Mouse (Mus musculus) kidney, embryonic 16.5 days (tissue): ENCODE measurements around the gene Nuak2. TPM values are rescaled to one million over a fixed set of nuclear protein-coding genes. Genes with fewer than 3 reads are reported as not detected.
A peak's percentile ranks its signal among the peaks of the same experiment; 100 is the strongest.

Experiments used
- ATAC-seq: fragments of 200-750 bp; cut with Nextera tagmentation; 2 replicates; pipeline ENCODE4 v1.8.0; 2017; ENCODE audit warnings: moderate TSS enrichment; ENCODE audit not compliant: low FRiP score, low TSS enrichment
- H3K27ac ChIP-seq: fragments of 300-500 bp; sonication (generic); 2 replicates; pipeline ENCODE4 v1.5.1; 2014; ENCODE audit warnings: low read length
- H3K27me3 ChIP-seq: fragments of 300-500 bp; sonication (generic); 2 replicates; pipeline ENCODE4 v1.6.1; 2014; ENCODE audit warnings: low read length, control low read depth, mixed read lengths; ENCODE audit not compliant: insufficient read depth
- H3K36me3 ChIP-seq: fragments of 300-500 bp; sonication (generic); 2 replicates; pipeline ENCODE4 v1.6.1; 2014; ENCODE audit warnings: low read length, control low read depth, mixed read lengths; ENCODE audit not compliant: insufficient read depth
- H3K4me1 ChIP-seq: fragments of 300-500 bp; sonication (generic); 2 replicates; pipeline ENCODE4 v1.6.1; 2014; ENCODE audit warnings: low read length, control low read depth, mixed read lengths; ENCODE audit not compliant: insufficient read depth
- H3K4me2 ChIP-seq: fragments of 300-500 bp; sonication (generic); replicated peaks from 2 replicates; pipeline ENCODE4 v1.6.1; 2014; ENCODE audit warnings: low read depth, low read length
- H3K4me3 ChIP-seq: fragments of 300-500 bp; sonication (generic); 2 replicates; pipeline ENCODE4 v1.5.1; 2014; ENCODE audit warnings: mild to moderate bottlenecking, low read length
- H3K9ac ChIP-seq: fragments of 300-500 bp; sonication (generic); replicated peaks from 2 replicates; pipeline ENCODE4 v1.6.1; 2014; ENCODE audit warnings: low read length
- H3K9me3 ChIP-seq: fragments of 300-500 bp; sonication (generic); 2 replicates; pipeline ENCODE4 v1.6.1; 2016; ENCODE audit warnings: low read length, control low read depth
- WGBS: fragments of 180-500 bp; shearing (Covaris S2); extraction: QIAGEN DNeasy Blood & Tissue Kit; methylation state at CpG from one replicate; pipeline ENCODE4 v1.1.7; 2014; 5-methylcytosine and 5-hydroxymethylcytosine counted together
- polyA plus RNA-seq: library from polyadenylated mRNA; unstranded; fragments of >200 nt; fragmentation: Nextera tagmentation; extraction: Ambion mirVana; gene quantifications from 2 replicates; pipeline ENCODE4 v1.2.1, GENCODE M21; 2015

The Nuak2 gene
- polyA plus RNA-seq, 1 experiment from 2014 or later: 5.5 TPM

- Histone ChIP-seq H3K9me3 (no peaks in the 10 kb centered on the region), H3K4me2 (no peak overlapping the region), H3K4me3 (no peak overlapping the region), H3K27ac (peak overlapping the region; percentile 89), H3K36me3 (no peaks in the 10 kb centered on the region; the same call in 1 of the 2 replicates), H3K4me1 (peaks cover 56% of the 10 kb centered on the region), H3K27me3 (no peaks in the 10 kb centered on the region), H3K9ac (no peak overlapping the region)
- ATAC-seq: no peak
- 3% methylated on average over 2 of the region's 2 CpGs for WGBS
Measured at GRCm38 (mm10) chr1:132333201-132333600, 17.3 kb downstream of the Nuak2 start.

- Histone ChIP-seq H3K4me3 (no peak overlapping the region), H3K9ac (peak overlapping the region; percentile 12; the same call in 1 of the 2 replicates), H3K36me3 (no peaks in the 10 kb centered on the region; the same call in 1 of the 2 replicates), H3K27ac (peak overlapping the region; percentile 89), H3K4me2 (no peak overlapping the region), H3K9me3 (no peaks in the 10 kb centered on the region), H3K27me3 (no peaks in the 10 kb centered on the region), H3K4me1 (peaks cover 56% of the 10 kb centered on the region)
- WGBS: 1% methylated on average over 4 of the region's 4 CpGs
- peak; percentile 96 for ATAC-seq
Measured at GRCm38 (mm10) chr1:132333675-132334141, 17.8 kb downstream of the Nuak2 start.

- H3K9me3 ChIP-seq: no peaks in the 10 kb centered on the region
- H3K9ac ChIP-seq: peak overlapping the region; percentile 12; the same call in 1 of the 2 replicates
- no peak overlapping the region for H3K4me3 ChIP-seq
- peaks cover 56% of the 10 kb centered on the region for H3K4me1 ChIP-seq
- 22% methylated on average over 6 of the region's 6 CpGs for WGBS
- no peak overlapping the region for H3K4me2 ChIP-seq
- no peak; the same call in 1 of the 2 replicates for ATAC-seq
- H3K36me3 ChIP-seq: no peaks in the 10 kb centered on the region; the same call in 1 of the 2 replicates
- H3K27me3 ChIP-seq: no peaks in the 10 kb centered on the region
- peak overlapping the region; percentile 89 for H3K27ac ChIP-seq
Measured at GRCm38 (mm10) chr1:132334178-132334801, 18.4 kb downstream of the Nuak2 start.

- H3K9me3 ChIP-seq: no peaks in the 10 kb centered on the region
- no peaks in the 10 kb centered on the region for H3K27me3 ChIP-seq
- peak; percentile 12; the same call in 1 of the 2 replicates for ATAC-seq
- H3K4me3 ChIP-seq: no peak overlapping the region
- H3K27ac ChIP-seq: peak overlapping the region; percentile 89
- H3K9ac ChIP-seq: no peak overlapping the region; the same call in 1 of the 2 replicates
- 23% methylated on average over 12 of the region's 12 CpGs for WGBS
- H3K4me1 ChIP-seq: peaks cover 56% of the 10 kb centered on the region
- H3K36me3 ChIP-seq: no peaks in the 10 kb centered on the region; the same call in 1 of the 2 replicates
- no peak overlapping the region for H3K4me2 ChIP-seq
Measured at GRCm38 (mm10) chr1:132335378-132335965, 19.5 kb downstream of the Nuak2 start.

GRCm38 (mm10) chr1:132336921-132337320 lies 21.0 kb downstream of the Nuak2 start:
- Histone ChIP-seq H3K9me3 (no peaks in the 10 kb centered on the region), H3K27me3 (no peaks in the 10 kb centered on the region), H3K36me3 (no peaks in the 10 kb centered on the region; the same call in 1 of the 2 replicates), H3K4me3 (no peak overlapping the region), H3K4me2 (no peak overlapping the region), H3K4me1 (peaks cover 60% of the 10 kb centered on the region), H3K9ac (no peak overlapping the region), H3K27ac (no peak overlapping the region)
- 64% methylated on average over 6 of the region's 6 CpGs for WGBS
- no peak for ATAC-seq

- Histone ChIP-seq H3K4me2 (no peak overlapping the region), H3K4me1 (peaks cover 55% of the 10 kb centered on the region)
- 50% methylated on average over 8 of the region's 8 CpGs for WGBS
Measured at GRCm38 (mm10) chr1:132338027-132338660, 22.2 kb downstream of the Nuak2 start.

GRCm38 (mm10) chr1:132341731-132342501 lies 26.0 kb downstream of the Nuak2 start:
- Histone ChIP-seq H3K4me1 (peaks cover 34% of the 10 kb centered on the region), H3K4me2 (no peak overlapping the region), H3K27me3 (no peaks in the 10 kb centered on the region), H3K9ac (no peak overlapping the region), H3K27ac (no peak overlapping the region), H3K9me3 (no peaks in the 10 kb centered on the region), H3K36me3 (no peaks in the 10 kb centered on the region), H3K4me3 (no peak overlapping the region)
- no peak for ATAC-seq
- 43% methylated on average over 5 of the region's 5 CpGs for WGBS

More at GRCm38 (mm10) chr1:132338027-132338660, 22.2 kb downstream of the Nuak2 start:
- H3K36me3 ChIP-seq: no peaks in the 10 kb centered on the region
- H3K27me3 ChIP-seq: no peaks in the 10 kb centered on the region
- no peak overlapping the region for H3K9ac ChIP-seq
- no peak for ATAC-seq
- H3K9me3 ChIP-seq: no peaks in the 10 kb centered on the region
- H3K27ac ChIP-seq: peak overlapping the region; percentile 30; the same call in 1 of the 2 replicates
- no peak overlapping the region for H3K4me3 ChIP-seq

- no peak overlapping the region for H3K9ac ChIP-seq
- H3K27me3 ChIP-seq: no peaks in the 10 kb centered on the region
- H3K27ac ChIP-seq: no peak overlapping the region
- H3K36me3 ChIP-seq: no peaks in the 10 kb centered on the region
- peaks cover 30% of the 10 kb centered on the region for H3K4me1 ChIP-seq
- no peak for ATAC-seq
- 45% methylated on average over 3 of the region's 3 CpGs for WGBS
- H3K9me3 ChIP-seq: no peaks in the 10 kb centered on the region
- no peak overlapping the region for H3K4me2 ChIP-seq
- no peak overlapping the region for H3K4me3 ChIP-seq
Measured at GRCm38 (mm10) chr1:132342518-132342917, 26.6 kb downstream of the Nuak2 start.

- no peaks in the 10 kb centered on the region for H3K9me3 ChIP-seq
- WGBS: 89% methylated on average over 2 of the region's 2 CpGs
- no peaks in the 10 kb centered on the region for H3K36me3 ChIP-seq
- peaks cover 23% of the 10 kb centered on the region; the same call in 1 of the 2 replicates for H3K4me1 ChIP-seq
- ATAC-seq: no peak
- no peak overlapping the region for H3K9ac ChIP-seq
- H3K4me2 ChIP-seq: no peak overlapping the region
- no peak overlapping the region for H3K27ac ChIP-seq
- H3K4me3 ChIP-seq: no peak overlapping the region
- H3K27me3 ChIP-seq: no peaks in the 10 kb centered on the region
Measured at GRCm38 (mm10) chr1:132343191-132343590, 27.3 kb downstream of the Nuak2 start.
